Mouse (Mus musculus): ENCODE measurements around the gene Tes. TPM values are rescaled to one million over a fixed set of nuclear protein-coding genes. Genes with fewer than 3 reads are reported as not detected.

Gene Tes
- polyA plus RNA-seq, 1 experiment: 11.7 TPM

- TF ChIP-seq POLR2A (IDR thresholded peaks at IDR 0.05; ENCODE audit: borderline replicate concordance, control insufficient read depth, low read depth, low read length): no peak
- TF ChIP-seq CTCF (IDR thresholded peaks at IDR 0.05; ENCODE audit: control insufficient read depth, insufficient read depth, low read length): no peak
- Histone ChIP-seq H3K4me3 (replicated peaks; ENCODE audit: control insufficient read depth, low read depth, low read length) (no peak overlapping the region), H3K27ac (ENCODE audit: control insufficient read depth, insufficient read depth, low read depth, low read length, poor library complexity) (no peak overlapping the region), H3K4me1 (ENCODE audit: control insufficient read depth, insufficient read depth, low read length) (no peaks in the 10 kb centered on the region)
- WGBS: 67% methylated on average over 4 of the region's 4 CpGs
These were observed 77.8 kb downstream of the Tes start for GRCm38 (mm10) chr6:17142577-17143359.

DNA sequence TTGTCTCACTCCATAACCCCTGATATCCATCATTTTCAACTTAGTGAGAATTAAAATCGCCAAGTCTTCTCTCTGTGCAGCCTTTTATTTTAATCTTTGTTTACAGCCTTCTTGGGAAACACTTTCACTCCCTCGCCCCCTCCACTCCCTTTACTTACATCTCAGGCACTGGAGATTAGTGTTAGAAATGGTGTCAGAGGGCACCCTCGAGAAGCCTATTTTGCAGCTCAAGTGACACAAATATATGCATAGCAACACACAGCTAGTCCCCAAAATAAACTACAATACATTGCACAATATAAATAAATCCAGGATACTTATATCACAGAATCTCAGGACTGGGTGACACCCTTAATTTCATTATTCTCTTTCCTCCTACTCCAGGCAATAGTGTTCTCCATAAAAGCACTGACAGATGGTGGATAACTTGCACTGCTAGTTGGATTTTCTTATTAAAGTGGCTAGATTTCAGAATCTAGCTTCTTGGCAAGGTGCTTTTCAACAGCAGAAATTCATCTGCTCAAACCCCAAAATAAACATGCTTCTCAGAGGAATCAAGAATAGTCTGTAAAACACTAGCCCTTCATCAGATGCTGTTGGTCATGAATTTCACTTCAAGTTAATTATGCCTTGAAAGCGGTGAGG, 86.2 kb downstream of the Tes start:
- no peak overlapping the region for H3K4me3 ChIP-seq (replicated peaks; ENCODE audit: control insufficient read depth, low read depth, low read length)
- H3K4me1 ChIP-seq (ENCODE audit: control insufficient read depth, insufficient read depth, low read length): no peaks in the 10 kb centered on the region
- TF ChIP-seq CTCF (IDR thresholded peaks at IDR 0.05; ENCODE audit: control insufficient read depth, insufficient read depth, low read length) (no peak), POLR2A (IDR thresholded peaks at IDR 0.05; ENCODE audit: borderline replicate concordance, control insufficient read depth, low read depth, low read length) (no peak)
- WGBS: 77% methylated on average over 4 of the region's 4 CpGs
- no peak overlapping the region for H3K27ac ChIP-seq (ENCODE audit: control insufficient read depth, insufficient read depth, low read depth, low read length, poor library complexity)

DNA sequence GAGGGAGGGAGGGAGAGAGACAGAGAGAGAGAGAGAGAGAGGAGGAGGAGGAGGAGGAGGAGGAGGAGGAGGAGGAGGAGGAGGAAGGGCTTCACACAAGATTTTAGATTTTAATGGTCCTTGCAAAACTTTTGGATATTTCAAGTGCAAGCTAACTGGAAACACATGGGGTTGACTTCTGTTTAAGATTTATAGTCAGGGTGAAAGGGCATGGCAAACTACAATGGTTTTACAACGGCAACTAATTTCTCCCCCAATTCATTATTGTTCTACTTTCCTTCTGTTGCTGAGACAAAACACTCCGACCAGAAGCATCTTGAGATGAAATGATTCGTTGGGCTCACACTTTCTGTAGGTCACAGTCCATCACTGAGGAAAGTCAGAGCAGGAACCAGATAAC, 87.6 kb downstream of the Tes start:
- WGBS: 52% methylated on average over 3 of the region's 3 CpGs
- H3K4me1 ChIP-seq (ENCODE audit: control insufficient read depth, insufficient read depth, low read length): no peaks in the 10 kb centered on the region
- no peak overlapping the region for H3K4me3 ChIP-seq (replicated peaks; ENCODE audit: control insufficient read depth, low read depth, low read length)
- H3K27ac ChIP-seq (ENCODE audit: control insufficient read depth, insufficient read depth, low read depth, low read length, poor library complexity): no peak overlapping the region
- TF ChIP-seq CTCF (IDR thresholded peaks at IDR 0.05; ENCODE audit: control insufficient read depth, insufficient read depth, low read length) (no peak), POLR2A (IDR thresholded peaks at IDR 0.05; ENCODE audit: borderline replicate concordance, control insufficient read depth, low read depth, low read length) (no peak)

Other genes starting within 250 kb of the Tes start
- gene Tfec, start 166.7 kb upstream of the Tes start, polyA plus RNA-seq (2011; ENCODE audit: insufficient read depth, insufficient read length, low replicate concordance, missing spikeins): 4.3 and 8.2 TPM in 2 replicates
- 0.83 and 3.0 TPM in 2 replicates for gene Cav2, start 216.0 kb downstream of the Tes start, polyA plus RNA-seq (2011; ENCODE audit: insufficient read depth, insufficient read length, low replicate concordance, missing spikeins)
- gene Cav1, start 241.2 kb downstream of the Tes start, polyA plus RNA-seq (2011; ENCODE audit: insufficient read depth, insufficient read length, low replicate concordance, missing spikeins): 9.4 and 10.9 TPM in 2 replicates

Data from bone marrow, adult 2 months (tissue).